Mouse (Mus musculus) erythroblast, embryonic 14.5 days (primary cell): Measurements from ENCODE around the gene Stat5a.

Experiments used
- GATA1 ChIP-seq: IDR thresholded peaks from 2 replicates; pipeline ENCODE4 v1.6.1; 2012; ENCODE audit warnings: low read length, inconsistent platforms, mixed read lengths
- TAL1 ChIP-seq: IDR thresholded peaks from 3 replicates; pipeline ENCODE4 v1.6.1; 2012; ENCODE audit warnings: low read length, inconsistent platforms, mixed read lengths

DNA sequence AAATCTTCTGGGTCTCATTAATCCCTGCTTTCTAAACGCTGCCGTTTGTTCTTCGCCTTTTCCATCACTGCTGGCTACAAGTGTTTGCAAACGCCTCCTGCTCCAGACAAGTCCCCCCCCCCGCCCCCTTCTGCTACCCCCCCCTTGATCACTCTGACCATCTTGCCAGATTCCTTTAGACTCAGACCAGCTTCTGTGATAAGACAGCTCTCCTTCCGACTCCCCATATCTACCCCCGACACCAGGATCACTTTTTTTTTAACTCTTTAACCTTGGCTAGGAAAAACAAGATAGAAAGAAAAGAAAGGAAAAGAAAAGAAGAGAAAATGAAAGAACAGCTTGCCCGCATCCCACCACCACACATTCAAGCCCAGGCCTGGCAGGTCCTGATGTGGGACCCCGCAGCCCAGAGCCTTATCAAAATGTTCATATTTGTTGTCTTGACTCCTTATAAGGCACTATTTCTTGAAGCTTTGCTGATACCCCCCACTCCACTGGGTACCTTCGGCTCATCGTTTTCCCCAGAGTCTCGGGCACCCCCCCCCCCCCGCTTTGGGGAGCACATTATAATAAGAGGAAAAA, 9.6 kb upstream of the Stat5a start:
- no peak for TF ChIP-seq TAL1
- no peak for TF ChIP-seq GATA1
